Mouse (Mus musculus) C2C12 (cell line): Measurements from ENCODE around the gene Fars2.

ENCODE experiments used
- CTCF ChIP-seq: IDR thresholded peaks from one replicate; pipeline ENCODE4 v1.5.1; 2011; ENCODE audit not compliant: control insufficient read depth, insufficient read depth, insufficient read length
- MAX ChIP-seq: IDR thresholded peaks from one replicate; pipeline ENCODE4 v1.6.1; 2011; ENCODE audit warnings: mild to moderate bottlenecking, control low read depth

DNA sequence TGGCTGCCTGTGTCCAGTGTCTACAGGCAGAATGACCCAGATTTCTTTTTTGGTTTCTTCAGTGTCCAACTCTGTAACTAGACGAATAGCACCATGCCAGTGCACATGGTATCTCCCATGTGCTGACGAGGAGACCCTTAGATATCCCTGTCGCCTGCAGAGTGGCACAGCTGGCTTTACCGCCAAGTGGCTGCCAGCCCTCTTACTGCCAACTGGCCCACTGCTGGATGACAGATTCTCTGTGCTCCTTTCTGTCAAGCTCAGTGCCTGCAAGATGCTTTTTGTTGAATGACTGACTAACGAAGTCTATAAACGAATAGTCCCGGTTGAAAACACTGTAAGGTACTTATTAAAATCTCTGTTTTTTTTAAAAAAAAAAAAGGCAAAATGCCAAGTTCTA, 416.3 kb downstream of the Fars2 start:
- TF ChIP-seq CTCF (no peak), MAX (no peak)
